Mouse (Mus musculus) adrenal gland (tissue): Measurements from ENCODE around the gene Mms19.
"Not testable (repeated sequence)": the region's sequence is repeated elsewhere in the genome, so short reads cannot be mapped to it uniquely, and the experiment has no call there.

Source experiments
- intact Hi-C: fragments of 180-260 bp; cut with DNase I; formaldehyde crosslinking; loops from one replicate; pipeline ENCODE4 v1.15.1; 2025

Gene Mms19

DNA sequence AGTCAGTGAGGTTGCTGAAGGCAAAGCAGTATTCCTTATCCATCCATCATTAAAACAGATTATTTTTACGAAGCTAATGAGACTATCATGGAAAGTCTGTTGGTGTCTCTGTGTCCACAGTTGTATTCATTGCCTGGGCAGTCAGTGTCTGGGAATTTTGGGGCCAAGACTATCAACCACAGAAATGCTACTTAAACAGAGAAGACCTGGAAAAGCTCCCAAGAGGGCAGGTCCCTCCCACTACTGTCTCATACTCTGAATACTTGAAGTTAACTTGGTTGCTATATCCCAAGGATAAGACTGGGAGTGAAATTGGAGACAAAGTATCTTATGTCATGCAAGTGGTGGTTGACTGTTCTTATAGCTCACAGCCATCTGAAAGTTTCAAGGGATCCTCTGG, 45.0 kb downstream of the Mms19 start:
- intact Hi-C loops = no loop called here

- intact Hi-C loops = loop anchor here (5.0 kb wide), 1 partner anchor 37 kb away; the partner anchor contains the start of gene Rrp12
Measured at GRCm38 (mm10) chr19:41934124-41934523, 46.8 kb downstream of the Mms19 start.

- intact Hi-C loops = loop anchor here (2.0 to 5.0 kb wide), 2 partner anchors 21 to 36 kb away; partner anchors contain the start of gene Rrp12
Measured at GRCm38 (mm10) chr19:41933179-41934086, 47.5 kb downstream of the Mms19 start, which contains the start of the genes Exosc1 and Zdhhc16. Gene Exosc1, minus strand, starts transcription at chr19:41933423. Gene Zdhhc16, plus strand, starts transcription at chr19:41933480.

DNA sequence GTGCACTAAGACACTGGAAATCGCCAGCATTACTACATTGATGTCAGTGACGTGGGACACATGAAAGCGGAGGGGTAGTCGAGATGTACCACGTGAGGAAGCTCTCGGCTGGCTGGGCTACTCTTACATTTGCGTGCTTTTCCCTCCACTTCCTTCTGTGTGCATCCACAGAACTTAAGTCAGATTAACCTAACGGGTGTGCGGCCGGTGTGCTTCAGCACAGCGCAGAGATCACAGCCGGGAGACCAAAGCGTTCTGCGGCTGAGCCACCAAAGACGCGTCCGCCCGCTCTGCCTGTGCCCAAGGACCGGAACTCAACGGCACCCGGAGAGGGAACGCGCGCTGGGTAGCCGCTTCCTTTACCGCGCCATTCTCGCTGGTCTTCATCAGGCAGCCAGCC, 48.3 kb downstream of the Mms19 start:
- intact Hi-C loops = loop anchor here (2.0 to 5.0 kb wide), 2 partner anchors 20 to 35 kb away; partner anchors contain the start of gene Rrp12

DNA sequence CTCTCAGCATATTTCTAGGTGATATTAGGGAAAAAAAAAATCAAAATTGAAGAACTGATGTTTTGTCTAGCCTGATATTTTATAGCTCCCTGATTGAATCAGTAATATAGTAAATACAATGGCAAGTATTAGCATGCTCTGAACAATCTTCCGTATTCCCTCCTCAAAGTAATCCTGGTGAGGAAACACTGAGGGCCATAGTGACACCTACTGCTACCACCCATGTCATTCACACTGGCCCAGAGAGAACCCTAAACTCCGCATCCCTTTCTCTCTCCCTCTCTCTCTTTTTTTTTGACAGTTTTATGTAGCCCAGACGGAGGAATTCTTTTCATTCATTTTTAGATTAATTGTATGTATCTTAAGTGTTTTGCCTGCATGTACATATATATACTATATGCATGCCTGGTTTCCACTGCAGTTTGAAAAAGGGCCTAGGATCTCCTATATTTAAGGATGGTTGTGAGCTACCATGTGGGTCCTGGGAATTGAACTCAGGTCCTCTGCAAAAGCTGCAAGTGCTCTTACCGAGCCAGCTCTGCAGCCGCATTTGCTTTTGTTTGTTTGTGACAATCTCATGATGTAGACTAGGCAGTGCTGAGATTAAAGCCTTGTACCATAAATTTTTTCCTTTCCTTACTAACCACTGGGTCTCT, 60.4 kb downstream of the Mms19 start:
- intact Hi-C loops = no loop called here

GRCm38 (mm10) chr19:41919471-41919870, 61.5 kb downstream of the Mms19 start:
- intact Hi-C loops = no loop called here

DNA sequence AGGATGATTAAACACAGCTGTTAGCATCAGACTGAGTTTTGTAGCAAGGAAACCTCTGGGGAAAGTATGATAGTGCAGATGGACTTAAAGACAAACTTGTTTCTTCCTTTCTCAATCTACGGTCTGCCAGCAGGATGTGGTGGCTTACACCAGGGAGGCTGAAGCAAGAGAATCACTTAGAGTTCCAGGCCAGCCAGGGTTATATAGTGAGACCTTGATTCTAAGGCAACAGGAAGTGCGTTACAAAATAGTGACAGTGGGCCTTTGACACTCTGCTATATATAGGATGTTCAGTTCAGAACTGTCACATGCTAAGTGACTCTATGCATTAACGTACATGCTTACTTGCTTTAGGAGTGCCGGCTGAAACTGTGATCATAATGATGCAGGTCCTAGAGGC, 64.1 kb downstream of the Mms19 start:
- intact Hi-C loops = no loop called here

DNA sequence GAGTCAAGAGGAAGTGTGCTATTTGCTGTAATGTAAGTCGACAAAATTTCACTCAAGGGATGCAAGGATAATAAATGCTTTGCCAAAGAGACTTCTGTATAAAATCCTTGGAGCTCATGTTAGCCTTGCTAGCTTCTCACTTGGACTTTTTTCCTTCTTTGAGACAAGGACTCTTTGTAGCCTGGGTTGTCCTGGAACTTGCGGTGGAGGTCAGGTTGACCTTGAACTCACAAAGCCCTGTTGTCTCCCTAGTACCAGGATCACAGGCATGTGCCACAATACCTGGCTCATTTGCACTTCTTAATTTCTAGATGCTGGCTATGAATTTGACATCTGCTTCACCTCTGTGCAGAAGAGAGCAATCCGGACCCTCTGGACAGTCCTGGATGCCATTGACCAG, 65.7 kb downstream of the Mms19 start:
- intact Hi-C loops = no loop called here

DNA sequence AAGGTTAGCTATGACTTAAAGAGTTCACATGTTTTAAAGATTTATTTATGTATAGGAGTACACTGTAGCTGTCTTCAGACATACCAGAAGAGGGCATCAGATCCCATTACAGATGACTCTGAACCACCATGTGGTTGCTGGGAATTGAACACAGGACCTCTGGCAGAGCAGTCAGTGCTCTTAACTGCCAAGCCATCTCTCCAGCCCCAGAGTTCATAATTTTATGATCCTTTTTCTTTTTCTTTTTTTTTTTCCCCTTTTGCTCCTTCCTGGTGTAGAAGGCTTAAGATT, 66.4 kb downstream of the Mms19 start:
- intact Hi-C loops = not testable (repeated sequence)

DNA sequence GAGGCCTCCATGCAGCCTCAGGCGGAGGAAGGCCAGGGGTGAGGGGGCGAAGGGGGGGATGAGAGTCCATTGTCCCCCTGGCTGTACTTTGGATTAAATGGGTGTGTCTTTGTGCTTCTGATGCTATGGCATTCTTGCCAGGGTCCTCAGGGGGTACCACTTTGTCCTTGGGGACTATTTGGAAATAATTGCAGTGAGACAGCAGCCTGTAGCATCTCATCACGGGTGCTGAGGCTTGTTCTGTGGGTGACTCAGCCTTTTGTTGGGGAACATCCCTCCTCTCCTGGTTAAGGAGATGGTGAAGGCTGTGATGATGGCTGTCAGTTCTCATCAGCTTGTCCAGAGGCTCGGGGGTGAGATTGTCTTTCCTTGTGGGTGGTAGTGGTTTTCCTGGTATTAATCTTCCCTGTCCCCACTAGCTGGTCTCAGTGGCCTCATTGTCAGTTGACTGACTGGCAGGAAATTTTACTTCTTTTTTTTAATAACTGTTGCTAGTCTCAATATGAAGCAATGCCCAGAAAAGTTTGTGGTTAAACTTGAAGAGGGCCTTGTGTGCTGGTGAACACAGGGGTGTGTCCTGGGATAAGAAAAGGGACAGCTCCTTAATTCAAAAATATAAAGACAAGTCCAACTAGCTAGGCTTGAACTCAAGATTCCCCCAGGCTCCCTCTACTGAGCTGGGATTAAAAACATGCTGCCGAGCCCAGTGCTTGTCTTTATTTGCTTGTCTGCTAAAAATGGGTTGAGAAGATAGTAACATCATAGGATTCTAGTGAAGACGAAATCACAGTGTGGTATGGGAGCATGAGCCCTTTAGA, 67.0 kb downstream of the Mms19 start:
- intact Hi-C loops = loop anchor here (2.0 kb wide), 1 partner anchor 19 kb away; the partner anchor contains the start of genes Exosc1 and Zdhhc16

- intact Hi-C loops = loop anchor here (2.0 kb wide), 1 partner anchor 20 kb away; the partner anchor contains the start of genes Exosc1 and Zdhhc16
Measured at GRCm38 (mm10) chr19:41912121-41913080, 68.6 kb downstream of the Mms19 start.

GRCm38 (mm10) chr19:41911178-41912073, 69.5 kb downstream of the Mms19 start, which contains the start of gene Pgam1:
Gene Pgam1, plus strand, starts transcription at chr19:41911923.
- intact Hi-C loops = loop anchor here (2.0 kb wide), 1 partner anchor 21 kb away; the partner anchor contains the start of genes Exosc1 and Zdhhc16

- intact Hi-C loops = no loop called here
Measured at GRCm38 (mm10) chr19:41910396-41910795, 70.6 kb downstream of the Mms19 start.

DNA sequence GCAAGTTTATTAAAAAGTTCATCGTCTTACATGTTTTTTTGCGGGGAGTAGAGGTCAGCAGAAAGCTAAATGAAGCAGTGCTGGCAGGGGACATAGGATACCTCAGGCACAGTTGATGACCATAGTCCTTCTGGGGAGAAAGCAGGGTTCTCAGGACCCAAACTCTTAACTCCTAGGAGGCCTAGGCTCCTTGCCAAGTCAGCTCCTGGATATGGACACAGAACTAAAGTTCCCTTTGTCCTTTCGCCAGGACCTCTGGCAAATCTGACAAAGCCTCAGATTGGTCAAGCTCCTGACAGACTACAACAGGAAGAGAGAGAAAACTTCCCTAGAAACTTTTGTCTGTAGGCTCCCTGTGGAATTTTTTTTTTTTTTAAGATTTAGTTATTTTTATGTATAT, 72.2 kb downstream of the Mms19 start:
- intact Hi-C loops = no loop called here

DNA sequence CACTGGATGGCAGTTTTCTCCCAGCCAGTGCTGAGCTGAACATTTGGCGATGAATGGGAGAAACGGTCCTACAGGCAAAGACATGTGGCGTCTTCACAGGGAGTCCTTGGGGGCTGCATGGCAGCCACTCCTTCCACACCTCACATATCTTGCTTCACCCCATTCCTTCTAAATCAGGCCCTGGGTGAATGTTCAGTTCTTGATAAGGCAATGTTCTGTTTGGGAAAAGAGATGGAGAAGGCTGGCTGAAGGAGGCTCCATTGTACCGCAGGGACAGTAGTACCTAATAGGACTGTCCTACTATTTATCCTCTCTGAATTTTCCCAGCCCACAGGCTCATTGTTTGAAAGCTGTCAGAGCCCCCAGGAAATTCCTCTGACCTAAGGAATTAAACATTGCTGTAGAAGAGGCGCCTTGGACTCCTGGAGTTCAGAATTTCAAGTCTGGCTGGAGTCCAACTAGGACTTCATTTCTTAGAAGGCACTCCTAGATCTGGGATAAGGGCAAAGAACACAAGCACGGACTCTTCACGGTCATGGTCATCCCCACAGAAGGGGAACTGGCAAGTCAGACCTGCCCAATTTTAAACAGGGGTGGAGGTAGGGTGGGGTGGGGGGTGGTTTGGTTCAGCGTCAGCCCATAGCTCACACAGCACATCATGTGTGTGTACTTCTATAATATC, 73.7 kb downstream of the Mms19 start:
- intact Hi-C loops = no loop called here

DNA sequence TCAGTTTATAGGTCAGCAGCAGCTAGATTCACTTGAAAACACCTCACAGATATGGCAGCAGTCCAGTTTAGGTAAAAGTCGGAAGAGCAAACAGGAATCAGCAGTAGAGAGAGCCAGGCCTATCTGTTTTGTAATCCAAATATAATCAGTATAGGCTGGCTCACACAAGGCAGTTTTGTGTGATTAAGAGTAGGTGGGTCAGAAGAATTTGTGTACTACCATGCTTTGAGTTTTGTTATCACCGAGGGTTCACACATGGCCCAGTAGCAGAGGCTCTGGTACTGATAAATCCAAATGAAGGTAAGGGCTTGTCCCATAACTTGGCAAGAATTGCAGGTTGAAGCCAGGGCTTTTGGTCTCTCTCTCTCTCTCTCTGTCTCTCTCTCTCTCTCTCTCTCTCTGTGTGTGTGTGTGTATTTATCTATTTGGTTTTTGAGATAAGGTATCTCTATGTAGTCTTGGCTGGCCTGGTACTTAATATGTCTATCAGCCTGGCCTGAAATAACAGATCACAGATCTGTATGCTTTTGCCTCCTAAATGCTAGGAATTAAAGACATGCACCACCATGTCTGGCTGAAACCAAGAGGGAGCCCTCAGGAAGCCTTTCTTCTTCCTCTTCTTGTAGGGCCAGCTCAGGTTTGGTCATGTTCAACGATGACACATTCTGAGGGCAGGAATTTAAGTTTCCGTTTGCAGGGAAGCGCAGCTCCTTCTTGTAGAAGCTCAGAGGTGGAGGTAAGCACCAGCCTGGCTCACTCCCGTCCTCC, 74.5 kb downstream of the Mms19 start:
- intact Hi-C loops = no loop called here

DNA sequence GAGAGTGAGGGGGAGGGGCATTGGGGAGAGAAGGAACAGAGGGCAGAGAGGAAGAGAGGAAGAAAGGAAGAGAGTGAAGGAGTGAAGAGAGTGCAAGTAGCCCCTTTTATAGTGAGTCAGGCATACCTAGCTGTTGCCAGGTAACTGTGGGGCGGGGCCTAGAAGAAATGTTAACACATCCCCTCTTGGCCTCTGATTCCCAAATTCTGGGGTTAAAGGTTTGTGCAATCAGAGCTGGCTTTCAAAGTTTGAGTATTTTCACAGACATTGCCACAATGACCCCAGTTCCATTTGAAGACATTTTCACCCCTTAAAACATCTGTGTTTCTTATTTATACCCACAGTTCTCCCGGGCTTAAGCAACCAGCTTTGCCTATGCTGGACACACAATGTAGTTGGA, 75.7 kb downstream of the Mms19 start:
- intact Hi-C loops = no loop called here
